Mouse (Mus musculus) kidney, postnatal 36 days (tissue): ENCODE data around the gene Dcaf17.

Source experiments
- DNase-seq, 2 experiments: peaks; one replicate each; pipeline ENCODE4 v3.0.0; 2021 to 2022; ENCODE audit warnings: mixed read lengths in 2 of 2

Gene Dcaf17

GRCm38 (mm10) chr2:71056115-71056835 lies 1.1 kb downstream of the Dcaf17 start:
- no peak for DNase-seq

DNA sequence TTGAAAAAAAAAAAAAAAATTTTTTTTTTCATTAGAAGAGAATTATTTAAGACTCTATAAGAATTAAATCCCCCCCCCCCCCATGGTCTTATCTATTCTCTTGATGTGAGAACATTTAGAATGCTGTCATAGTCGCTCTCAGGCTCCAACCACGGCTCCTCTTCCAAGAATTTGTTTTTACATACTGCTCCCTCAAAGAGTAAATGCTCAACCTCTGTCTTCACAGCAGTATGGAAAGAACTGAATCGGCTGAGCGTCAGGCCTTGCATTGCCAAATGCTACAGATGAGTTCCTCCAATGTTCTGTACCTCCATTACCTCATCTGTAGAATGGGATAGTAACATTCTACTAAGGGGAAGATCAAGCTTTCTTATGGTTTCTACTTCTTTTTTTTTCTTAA lies 16.5 kb downstream of the Dcaf17 start:
- no peak for DNase-seq

DNA sequence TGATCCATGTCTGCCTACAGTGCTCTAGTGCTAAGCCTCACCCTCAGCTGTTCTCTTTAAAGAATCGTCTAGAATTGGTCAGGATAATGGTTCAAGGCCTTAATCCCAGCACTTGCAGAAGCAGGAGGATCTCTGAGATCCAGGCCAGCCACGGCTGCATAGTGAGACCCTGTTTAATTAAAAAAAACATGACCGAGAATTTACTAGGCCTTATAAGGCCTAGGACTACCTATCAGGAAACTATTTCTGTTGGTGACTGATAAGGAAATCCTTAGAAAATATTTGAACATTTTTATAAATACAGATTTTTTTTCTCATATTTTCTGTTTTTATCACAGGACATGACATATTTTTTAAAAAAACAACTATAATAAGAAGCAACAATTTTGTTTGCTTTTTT lies 18.2 kb downstream of the Dcaf17 start:
- no peak for DNase-seq

DNA sequence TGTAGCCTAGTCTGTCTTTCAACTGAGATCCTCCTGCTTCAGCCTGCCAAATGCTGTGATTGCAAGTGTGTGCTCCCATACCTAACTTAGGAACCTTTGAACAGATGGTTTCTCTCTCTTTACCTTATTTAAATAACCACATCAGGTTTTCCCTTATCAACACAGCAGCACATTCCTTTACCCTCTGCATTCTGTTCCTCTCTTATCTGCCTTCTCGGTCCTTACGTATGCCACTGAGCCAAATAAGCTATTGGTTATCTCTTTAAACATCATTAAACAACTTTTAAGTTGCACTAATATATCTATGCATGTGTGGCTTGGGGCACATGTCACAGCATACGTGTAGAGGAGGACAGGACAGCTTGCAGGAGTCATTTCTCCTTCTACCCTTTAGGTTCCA lies 18.7 kb downstream of the Dcaf17 start:
- no peak for DNase-seq

- DNase-seq: no peak
Observed at GRCm38 (mm10) chr2:71082416-71082815, 27.3 kb downstream of the Dcaf17 start.

DNA sequence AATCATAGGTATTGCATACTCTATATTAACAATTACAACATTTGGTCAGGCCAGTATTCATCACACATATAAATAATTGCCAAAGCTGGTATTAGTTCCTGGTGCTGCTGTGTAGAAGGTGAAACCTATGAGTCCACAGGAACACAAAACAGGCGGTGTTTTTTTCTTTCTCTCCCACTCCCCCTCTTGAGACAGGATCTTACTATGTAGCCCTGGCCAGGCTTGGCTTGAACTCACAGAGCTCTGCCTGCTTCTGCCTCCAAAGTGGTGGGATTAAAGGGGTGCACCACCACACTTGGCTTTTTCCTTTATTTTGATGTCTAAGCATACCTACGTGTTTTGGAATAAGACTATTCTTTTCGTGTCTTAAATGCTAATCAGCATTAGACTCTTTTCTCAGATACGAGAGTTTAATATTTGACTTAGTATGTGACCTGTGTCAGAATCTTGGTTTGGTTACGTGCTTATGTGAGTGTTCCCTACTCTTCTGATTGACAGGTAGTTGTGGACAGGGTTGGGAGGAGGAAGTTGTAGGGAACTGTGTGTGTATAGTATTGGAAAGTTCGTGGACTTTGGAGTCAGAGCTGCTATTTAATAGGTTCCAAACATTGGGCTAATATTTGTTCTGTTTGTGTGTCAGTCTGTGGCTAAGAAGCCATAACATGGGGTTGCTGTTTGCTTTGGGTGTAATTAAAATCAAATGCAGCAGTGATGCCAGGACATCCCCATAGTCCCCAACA lies 28.5 kb downstream of the Dcaf17 start:
- no peak for DNase-seq

DNA sequence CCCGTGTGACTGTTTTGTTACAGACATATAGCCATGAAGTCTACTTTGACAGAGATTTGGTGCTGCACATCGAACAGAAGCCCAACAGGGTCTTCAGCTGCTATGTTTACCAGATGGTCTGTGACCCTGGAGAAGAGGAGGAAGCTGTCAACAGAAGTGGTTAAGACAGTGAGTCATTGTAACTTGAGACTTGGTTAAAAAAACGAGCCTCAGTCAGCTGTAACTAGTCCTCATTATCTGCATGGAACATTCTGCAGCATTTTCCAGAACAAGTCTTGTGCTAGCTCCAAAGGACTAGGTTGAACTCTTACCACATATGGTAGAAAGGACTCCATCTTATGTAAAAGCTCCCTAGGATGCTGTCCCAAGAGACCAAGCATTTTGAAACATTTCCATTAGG lies 34.6 kb downstream of the Dcaf17 start:
- DNase-seq: no peak

DNA sequence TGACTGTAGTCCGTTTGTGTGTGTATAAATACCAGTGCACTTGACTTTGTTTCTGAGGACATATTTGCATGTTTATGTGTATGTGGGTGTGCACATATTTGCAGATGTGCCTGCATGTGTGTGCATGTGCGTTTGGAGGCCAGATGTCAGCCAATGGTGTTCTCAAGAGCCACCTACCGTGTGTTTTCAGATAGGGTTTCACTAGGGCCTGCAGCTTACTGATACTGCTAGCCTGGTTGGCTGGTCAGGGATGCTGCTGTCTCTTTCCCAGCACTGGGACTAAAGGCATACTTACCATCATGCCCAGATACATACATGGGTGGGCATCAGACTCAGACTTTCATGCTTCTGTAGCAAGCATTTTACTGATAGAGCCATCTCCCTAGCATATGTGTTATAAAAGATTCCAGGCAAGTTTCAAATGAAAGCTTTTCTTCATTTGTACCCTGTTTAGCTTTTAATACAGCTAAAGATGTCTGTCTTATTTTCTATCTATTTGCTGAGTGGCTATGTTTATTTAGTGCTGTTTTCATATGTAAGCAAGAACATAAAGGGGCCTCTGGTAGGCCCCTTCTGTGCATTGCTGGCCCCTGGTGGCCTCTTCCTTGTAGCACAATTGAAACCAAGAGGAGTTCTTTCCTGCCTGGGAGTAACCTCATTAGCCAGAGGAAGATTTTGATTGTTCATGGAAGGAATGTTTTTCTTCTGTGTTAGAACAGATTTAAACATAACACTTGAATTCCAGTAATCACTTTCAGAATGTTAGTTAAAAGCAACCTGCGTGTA lies 35.7 kb downstream of the Dcaf17 start:
- DNase-seq: peak in 1 of 2 experiments; percentile 12

DNA sequence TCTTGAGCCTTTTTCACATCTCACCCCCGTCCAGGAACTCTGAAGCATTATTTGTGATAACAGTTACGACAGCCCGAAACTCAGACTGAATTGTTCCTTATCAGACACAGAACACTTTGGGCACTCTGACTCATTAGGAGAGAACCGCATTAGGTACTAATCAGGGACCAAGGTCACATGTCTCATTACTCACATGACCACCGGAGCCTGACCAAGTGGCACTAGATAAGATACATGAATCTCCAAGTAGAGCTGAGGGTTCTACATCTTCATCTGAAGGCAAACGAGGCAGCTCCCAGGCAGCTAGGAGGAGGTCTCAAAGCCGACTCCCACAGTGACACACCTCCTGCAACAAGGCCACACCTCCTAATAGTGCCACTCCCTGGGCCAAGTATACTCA lies 41.0 kb downstream of the Dcaf17 start:
- DNase-seq: no peak

GRCm38 (mm10) chr2:71102621-71103291 lies 47.6 kb downstream of the Dcaf17 start:
- no peak for DNase-seq

DNA sequence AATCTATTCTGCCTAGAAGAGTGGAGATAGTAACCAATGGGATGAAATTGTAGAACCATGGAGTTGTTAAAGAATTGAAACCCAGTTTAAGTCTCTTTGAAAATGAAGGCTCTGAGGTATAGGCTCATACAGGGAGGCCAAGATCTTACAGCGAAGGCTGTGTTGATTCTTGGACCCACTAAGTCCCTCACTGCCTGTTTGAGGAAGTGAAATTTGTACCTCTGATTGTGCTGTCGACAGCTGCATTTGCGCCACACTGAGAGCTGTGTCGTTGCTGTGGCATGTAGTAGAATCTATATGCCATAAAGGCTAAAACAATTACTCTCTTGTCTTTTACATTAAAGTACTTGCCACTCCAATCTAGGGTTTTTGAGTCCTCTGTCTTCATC lies 48.2 kb downstream of the Dcaf17 start:
- DNase-seq: no peak

- no peak for DNase-seq
Observed at GRCm38 (mm10) chr2:71104696-71105095, 49.6 kb downstream of the Dcaf17 start.

DNA sequence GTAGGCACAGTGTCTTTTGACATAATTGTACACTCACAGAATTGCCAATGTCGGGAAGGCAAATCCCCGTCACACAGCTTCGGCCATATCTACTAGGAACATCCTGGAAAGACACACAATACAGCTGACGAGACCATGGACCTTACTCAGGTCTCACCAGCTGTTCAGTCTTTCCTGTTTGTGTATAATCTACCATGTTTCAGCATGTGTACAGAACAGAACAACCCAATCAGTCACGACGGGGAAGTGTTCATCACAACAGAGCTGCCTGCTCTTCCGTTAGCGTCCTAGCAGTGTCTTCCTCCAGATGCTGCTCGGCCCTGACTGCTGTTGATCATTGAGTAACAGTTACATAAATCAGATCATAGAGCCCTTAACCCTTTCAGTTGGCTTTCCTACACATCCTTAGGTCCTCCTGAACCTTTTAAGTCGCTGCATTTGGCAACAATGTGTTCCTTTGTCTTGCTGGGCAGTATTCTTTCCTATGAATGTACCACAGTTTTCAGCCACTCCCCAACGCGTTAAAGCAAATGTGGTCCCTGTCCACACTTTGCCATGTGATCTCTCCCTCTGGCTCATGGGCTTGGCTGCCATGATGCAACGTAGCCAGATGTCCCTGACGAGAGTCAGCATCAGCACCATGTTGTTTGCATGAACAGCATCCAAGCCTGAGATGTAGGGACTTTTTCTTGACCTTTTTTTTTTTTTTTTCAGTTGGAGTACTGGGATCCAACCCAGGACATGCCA lies 50.5 kb downstream of the Dcaf17 start:
- no peak for DNase-seq

GRCm38 (mm10) chr2:71107225-71107624 lies 52.1 kb downstream of the Dcaf17 start:
- DNase-seq: no peak

- no peak for DNase-seq
Observed at GRCm38 (mm10) chr2:71108541-71108940, 53.4 kb downstream of the Dcaf17 start.

- no peak for DNase-seq
Observed at GRCm38 (mm10) chr2:71113489-71114171, 58.5 kb downstream of the Dcaf17 start.

GRCm38 (mm10) chr2:71116151-71116550 lies 61.0 kb downstream of the Dcaf17 start:
- DNase-seq: no peak

- DNase-seq: peak; percentile 21 to 48
Observed at GRCm38 (mm10) chr2:71117797-71118708, 62.9 kb downstream of the Dcaf17 start, which contains the start of gene Cybrd1. Gene Cybrd1 (plus strand): TSS chr2:71117923.

DNA sequence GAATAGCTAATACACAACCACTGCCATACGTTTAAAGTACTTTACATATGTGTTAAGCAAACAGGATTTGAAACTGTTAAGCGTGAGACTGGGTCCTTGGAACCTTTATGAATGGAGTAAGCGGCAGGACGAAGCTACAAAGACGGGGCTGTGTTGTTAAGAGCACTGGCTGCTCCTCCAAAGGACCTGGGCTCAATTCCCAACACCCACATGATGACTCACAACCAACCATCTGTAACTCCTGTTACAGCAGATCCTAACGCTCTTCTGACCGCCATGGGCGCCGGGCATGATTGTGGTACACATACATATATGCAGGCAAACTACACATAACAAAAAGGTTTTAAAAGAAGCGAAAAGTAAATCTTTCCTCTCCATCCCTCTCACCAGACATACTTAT lies 65.7 kb downstream of the Dcaf17 start:
- no peak for DNase-seq

DNA sequence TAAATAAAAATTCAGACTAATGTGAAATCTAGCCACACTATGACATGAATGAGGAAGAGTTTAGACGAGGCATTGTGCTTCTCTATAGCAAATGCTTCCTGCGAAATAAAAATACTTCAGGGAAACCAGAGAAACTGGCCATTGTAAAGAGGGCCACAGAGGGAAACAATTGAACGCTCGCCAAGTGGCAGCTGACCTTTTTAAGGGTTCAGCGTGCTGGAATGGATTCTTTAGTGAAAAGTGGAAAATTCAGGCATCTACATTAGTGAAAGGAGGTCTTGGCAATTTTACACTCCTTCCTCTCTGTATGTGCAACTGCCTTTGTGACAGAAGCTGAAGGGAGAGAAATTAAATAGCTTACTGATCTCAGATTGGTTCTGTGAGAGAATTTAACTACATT lies 66.3 kb downstream of the Dcaf17 start:
- DNase-seq: no peak
